Mouse (Mus musculus) embryonic stem cell, embryonic (primary cell): Measurements from ENCODE around the gene Gm6121.
"Not testable (repeated sequence)": the region's sequence is repeated elsewhere in the genome, so short reads cannot be mapped to it uniquely, and the experiment has no call there.

Source experiments
- CTCF ChIA-PET, 4 experiments: fragments of 300-600 bp in 2 of 4; fragments of 350-600 bp in 2 of 4; sonication (Branson Sonifier 250); formaldehyde crosslinking; loops; one replicate each; lab custom pipeline; 2022; ENCODE audit warnings: inconsistent platforms in 2 of 4; lab: Charles Lee
- POLR2A ChIA-PET, 4 experiments: fragments of 300-600 bp in 2 of 4; fragments of 350-600 bp in 2 of 4; sonication (Branson Sonifier 250); formaldehyde crosslinking; loops; one replicate each; lab custom pipeline; 2022; ENCODE audit warnings: antibody characterized with exemption in 4 of 4, inconsistent platforms in 1 of 4; lab: Charles Lee

The Gm6121 gene

DNA sequence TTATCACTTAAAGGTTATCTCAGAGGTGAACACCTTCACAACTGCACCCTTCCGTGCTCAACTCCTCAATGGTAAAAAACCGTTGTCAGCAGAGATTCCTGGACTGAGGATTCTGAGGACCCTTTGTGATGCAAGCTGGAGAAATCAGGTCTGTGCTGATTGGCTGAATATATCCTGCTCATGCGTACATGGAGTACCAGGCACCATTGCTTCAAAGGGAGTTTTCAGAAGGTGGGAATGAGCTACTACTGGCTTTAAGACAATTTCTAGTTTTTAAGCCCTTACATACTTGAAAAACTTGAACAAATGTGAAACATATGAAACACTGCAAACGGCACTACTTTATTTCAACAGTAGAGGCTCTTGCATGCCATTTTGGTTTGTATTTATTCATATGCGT lies at the start of gene Gm6121:
Gene Gm6121 (minus strand): TSS at position 101 of the 400 bp plus-strand sequence.
- CTCF ChIA-PET, POLR2A ChIA-PET: not testable (repeated sequence)
